Mouse (Mus musculus) hindbrain, embryonic 10.5 days (tissue): ENCODE results near the gene Pkp3. TPM values are rescaled to one million over a fixed set of nuclear protein-coding genes. Genes with fewer than 3 reads are reported as not detected.

ENCODE experiments used
- DNase-seq: peaks from one replicate; pipeline ENCODE4 v3.0.0-alpha.2; 2017; ENCODE audit warnings: low spot score
- H3K27ac ChIP-seq: fragments of 300-500 bp; sonication (generic); 2 replicates; pipeline ENCODE4 v1.5.1; 2016; ENCODE audit warnings: mild to moderate bottlenecking, moderate library complexity
- H3K27me3 ChIP-seq: fragments of 300-500 bp; sonication (generic); 2 replicates; pipeline ENCODE4 v1.6.1; 2016; ENCODE audit warnings: mild to moderate bottlenecking; ENCODE audit not compliant: poor library complexity, insufficient read depth, severe bottlenecking
- H3K36me3 ChIP-seq: fragments of 300-500 bp; sonication (generic); 2 replicates; pipeline ENCODE4 v1.6.1; 2016; ENCODE audit warnings: mild to moderate bottlenecking, moderate library complexity
- H3K4me1 ChIP-seq: fragments of 300-500 bp; sonication (generic); replicated peaks from 2 replicates; pipeline ENCODE4 v1.6.1; 2016; ENCODE audit warnings: mild to moderate bottlenecking
- H3K4me3 ChIP-seq: fragments of 300-500 bp; sonication (generic); 2 replicates; pipeline ENCODE4 v1.5.1; 2016; ENCODE audit warnings: mild to moderate bottlenecking, moderate library complexity
- H3K9me3 ChIP-seq: fragments of 300-500 bp; sonication (generic); 2 replicates; pipeline ENCODE4 v1.6.1; 2016; ENCODE audit warnings: mild to moderate bottlenecking, moderate library complexity
- WGBS: fragments of 180-500 bp; shearing (Covaris S2); methylation state at CpG from one replicate; pipeline ENCODE4 v1.1.7; 2016; 5-methylcytosine and 5-hydroxymethylcytosine counted together
- polyA plus RNA-seq: library from polyadenylated mRNA; unstranded; fragments of >200 nt; fragmentation: Nextera tagmentation; extraction: Ambion mirVana; gene quantifications from 2 replicates; pipeline ENCODE4 v1.2.1, GENCODE M21; 2016

Pkp3 gene
- polyA plus RNA-seq, 1 experiment from 2014 or later = 5.2 TPM

- no peaks in the 10 kb centered on the region for H3K36me3 ChIP-seq
- no peak for DNase-seq
- peaks cover 12% of the 10 kb centered on the region for H3K4me1 ChIP-seq
Measured at GRCm38 (mm10) chr7:141103161-141103560, 25.1 kb downstream of the Pkp3 start.

DNA sequence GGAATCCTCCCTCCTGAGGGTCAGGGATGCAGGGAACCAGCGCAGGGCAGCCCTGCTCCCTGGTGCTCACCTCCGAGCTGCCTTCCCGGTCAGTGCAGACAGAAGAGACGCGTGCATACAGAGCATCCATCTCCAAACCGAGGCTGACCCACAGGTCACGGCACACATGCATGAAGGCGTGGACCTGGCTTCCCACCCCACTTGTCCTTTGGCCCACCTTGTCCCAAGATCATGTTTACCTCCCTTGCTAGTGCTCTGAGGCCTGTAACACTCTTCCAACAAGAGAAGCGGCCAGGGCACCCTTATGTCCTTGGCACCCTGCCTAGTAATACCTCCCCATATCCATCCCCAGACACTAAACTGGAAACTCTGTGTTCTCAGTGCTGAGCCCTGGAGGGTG, 37.9 kb downstream of the Pkp3 start:
- H3K4me1 ChIP-seq = peaks cover 8% of the 10 kb centered on the region; the same call in 1 of the 2 replicates
- peaks cover 28% of the 10 kb centered on the region for H3K27me3 ChIP-seq
- no peak for DNase-seq
- no peak overlapping the region for H3K4me3 ChIP-seq
- WGBS = 87% methylated on average over 9 of the region's 9 CpGs
- no peaks in the 10 kb centered on the region for H3K9me3 ChIP-seq
- H3K36me3 ChIP-seq = no peaks in the 10 kb centered on the region
- no peak overlapping the region for H3K27ac ChIP-seq

More at GRCm38 (mm10) chr7:141103161-141103560, 25.1 kb downstream of the Pkp3 start:
- WGBS = 71% methylated on average over 3 of the region's 3 CpGs
- Histone ChIP-seq H3K27me3 (peaks cover 51% of the 10 kb centered on the region), H3K27ac (no peak overlapping the region), H3K9me3 (no peaks in the 10 kb centered on the region), H3K4me3 (no peak overlapping the region)

- Histone ChIP-seq H3K27ac (no peak within 1 kb of the TSS), H3K4me3 (peak within 1 kb of the TSS; percentile 21; the same call in 1 of the 2 replicates), H3K4me1 (peaks cover 8% of the 10 kb centered on the region; the same call in 1 of the 2 replicates), H3K27me3 (peaks cover 28% of the 10 kb centered on the region), H3K36me3 (no peaks in the 10 kb centered on the region), H3K9me3 (no peaks in the 10 kb centered on the region)
- no peak for DNase-seq
- 13% methylated on average over 9 of the region's 9 CpGs for WGBS
Measured at GRCm38 (mm10) chr7:141117636-141118035, 39.6 kb downstream of the Pkp3 start, which contains the start of gene Ano9. TSS of gene Ano9 (minus strand) at chr7:141117806.

GRCm38 (mm10) chr7:141119487-141119886, 41.5 kb downstream of the Pkp3 start:
- peaks cover 17% of the 10 kb centered on the region for H3K4me1 ChIP-seq
- H3K4me3 ChIP-seq = no peak overlapping the region
- WGBS = 77% methylated on average over 3 of the region's 3 CpGs
- H3K27me3 ChIP-seq = peaks cover 28% of the 10 kb centered on the region
- no peak overlapping the region for H3K27ac ChIP-seq
- no peaks in the 10 kb centered on the region for H3K9me3 ChIP-seq
- DNase-seq = no peak
- no peaks in the 10 kb centered on the region for H3K36me3 ChIP-seq

GRCm38 (mm10) chr7:141120605-141121004, 42.6 kb downstream of the Pkp3 start:
- H3K36me3 ChIP-seq = no peaks in the 10 kb centered on the region
- H3K4me1 ChIP-seq = peaks cover 17% of the 10 kb centered on the region
- no peak for DNase-seq
- no peak overlapping the region for H3K27ac ChIP-seq
- peaks cover 28% of the 10 kb centered on the region for H3K27me3 ChIP-seq
- no peak overlapping the region for H3K4me3 ChIP-seq
- 81% methylated on average over 3 of the region's 3 CpGs for WGBS
- H3K9me3 ChIP-seq = no peaks in the 10 kb centered on the region

- Histone ChIP-seq H3K36me3 (no peaks in the 10 kb centered on the region), H3K4me1 (peaks cover 17% of the 10 kb centered on the region), H3K9me3 (no peaks in the 10 kb centered on the region), H3K4me3 (no peak overlapping the region), H3K27me3 (peaks cover 23% of the 10 kb centered on the region), H3K27ac (no peak overlapping the region)
- 80% methylated on average over 5 of the region's 5 CpGs for WGBS
- no peak for DNase-seq
Measured at GRCm38 (mm10) chr7:141121051-141121531, 43.1 kb downstream of the Pkp3 start.

GRCm38 (mm10) chr7:141122245-141122644, 44.2 kb downstream of the Pkp3 start, which contains the start of gene Ptdss2:
TSS of gene Ptdss2 (plus strand) at chr7:141122382.
- Histone ChIP-seq H3K9me3 (no peaks in the 10 kb centered on the region), H3K27ac (peak within 1 kb of the TSS; percentile 87), H3K36me3 (no peaks in the 10 kb centered on the region), H3K4me1 (peaks cover 17% of the 10 kb centered on the region), H3K27me3 (peaks cover 13% of the 10 kb centered on the region), H3K4me3 (peak within 1 kb of the TSS; percentile 56)
- DNase-seq = peak; percentile 11
- WGBS = 51% methylated on average over 14 of the region's 14 CpGs

DNA sequence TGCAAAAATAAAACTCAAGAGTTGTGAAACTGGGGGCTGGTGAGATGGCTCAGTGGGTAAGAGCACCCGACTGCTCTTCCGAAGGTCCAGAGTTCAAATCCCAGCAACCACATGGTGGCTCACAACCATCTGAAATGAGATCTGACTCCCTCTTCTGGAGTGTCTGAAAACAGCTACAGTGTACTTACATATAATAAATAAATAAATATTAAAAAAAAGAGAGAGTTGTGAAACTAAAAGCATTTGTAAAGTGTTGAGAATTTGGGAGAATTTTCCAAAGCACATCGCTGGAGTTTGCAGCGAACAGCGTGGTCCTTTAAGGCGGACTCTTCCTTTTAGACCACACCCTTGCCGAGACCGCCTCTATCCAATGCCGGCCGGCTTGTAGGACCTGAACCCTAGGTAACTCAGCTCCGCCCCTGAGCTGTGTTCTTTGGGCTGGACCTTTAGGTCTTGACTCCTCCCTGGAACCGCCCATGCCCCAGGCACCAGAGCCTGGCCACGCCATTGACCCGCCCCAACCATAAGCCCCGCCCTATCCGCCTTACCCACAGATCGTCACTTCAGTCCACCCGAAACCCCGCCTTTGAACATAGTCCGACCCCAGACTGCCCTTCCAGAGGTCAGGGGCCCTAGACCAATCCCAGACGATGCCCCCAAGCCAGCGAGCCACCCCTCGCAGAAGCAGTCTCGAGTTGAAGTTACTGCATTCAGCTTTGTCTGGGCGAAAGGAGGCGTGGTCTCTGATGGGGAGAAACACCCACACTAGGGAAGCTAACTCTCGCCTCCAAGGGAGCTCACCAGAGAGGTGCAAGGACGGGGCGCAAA, 44.9 kb downstream of the Pkp3 start:
- peak overlapping the region; percentile 87 for H3K27ac ChIP-seq
- peak overlapping the region; percentile 56 for H3K4me3 ChIP-seq
- H3K36me3 ChIP-seq = no peaks in the 10 kb centered on the region
- H3K27me3 ChIP-seq = peaks cover 6% of the 10 kb centered on the region
- H3K9me3 ChIP-seq = no peaks in the 10 kb centered on the region
- WGBS = 2% methylated on average over 29 of the region's 29 CpGs
- DNase-seq = peak; percentile 98
- H3K4me1 ChIP-seq = peaks cover 12% of the 10 kb centered on the region

GRCm38 (mm10) chr7:141123517-141123856, 45.5 kb downstream of the Pkp3 start:
- H3K4me1 ChIP-seq = peaks cover 9% of the 10 kb centered on the region
- H3K36me3 ChIP-seq = no peaks in the 10 kb centered on the region
- peak overlapping the region; percentile 56 for H3K4me3 ChIP-seq
- no peaks in the 10 kb centered on the region for H3K9me3 ChIP-seq
- H3K27me3 ChIP-seq = peaks cover under 1% of the 10 kb centered on the region; the same call in 1 of the 2 replicates
- H3K27ac ChIP-seq = peak overlapping the region; percentile 87
- no peak for DNase-seq
- WGBS = 3% methylated on average over 15 of the region's 15 CpGs

DNA sequence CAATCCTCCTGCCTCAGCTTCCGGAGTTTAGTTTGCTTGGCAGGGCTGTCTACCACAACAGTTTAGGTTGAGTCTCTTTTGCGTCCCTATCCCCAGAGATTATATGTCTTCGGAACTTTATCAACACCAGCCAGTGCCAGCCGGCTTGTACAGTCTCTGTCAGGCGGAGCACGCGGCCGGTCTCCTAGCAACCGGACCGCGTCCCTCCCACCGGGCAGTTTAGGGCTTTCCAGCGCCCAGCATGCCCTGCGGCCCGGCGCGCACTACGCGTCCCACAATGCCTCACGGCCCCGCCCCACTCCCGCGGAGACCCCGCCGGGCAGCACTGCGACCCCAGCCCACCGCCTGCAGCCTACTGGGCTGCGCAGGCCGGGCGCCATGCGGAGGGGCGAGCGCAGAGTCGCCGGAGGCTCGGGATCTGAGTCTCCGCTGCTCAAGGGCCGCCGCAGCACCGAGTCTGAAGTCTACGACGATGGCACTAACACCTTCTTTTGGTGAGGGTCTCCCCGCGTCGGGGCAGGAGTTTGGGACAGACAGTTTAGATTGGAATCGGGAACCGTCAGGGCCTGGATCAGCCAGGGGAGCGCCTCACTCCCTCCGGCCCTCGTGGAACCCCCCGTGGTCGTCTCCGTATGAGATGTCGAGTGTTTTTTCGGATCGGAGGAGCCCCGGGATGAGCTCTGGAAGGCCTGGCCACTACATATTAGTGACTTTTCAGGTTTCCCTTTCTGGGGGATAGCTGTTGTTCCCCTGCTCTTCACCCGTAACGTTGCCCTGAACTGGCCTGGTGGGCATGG, 53.2 kb downstream of the Pkp3 start:
- 1% methylated on average over 59 of the region's 59 CpGs for WGBS
- peaks cover 25% of the 10 kb centered on the region for H3K36me3 ChIP-seq
- H3K27ac ChIP-seq = peak overlapping the region; percentile 94
- peaks cover 17% of the 10 kb centered on the region for H3K4me1 ChIP-seq
- no peaks in the 10 kb centered on the region for H3K9me3 ChIP-seq
- H3K4me3 ChIP-seq = peak overlapping the region; percentile 81
- DNase-seq = peak; percentile 96
- H3K27me3 ChIP-seq = no peaks in the 10 kb centered on the region

GRCm38 (mm10) chr7:141131904-141132755, 54.1 kb downstream of the Pkp3 start:
- H3K27ac ChIP-seq = peak overlapping the region; percentile 94
- no peaks in the 10 kb centered on the region for H3K9me3 ChIP-seq
- DNase-seq = no peak
- H3K36me3 ChIP-seq = peaks cover 34% of the 10 kb centered on the region
- 59% methylated on average over 12 of the region's 12 CpGs for WGBS
- no peaks in the 10 kb centered on the region for H3K27me3 ChIP-seq
- peaks cover 17% of the 10 kb centered on the region for H3K4me1 ChIP-seq
- H3K4me3 ChIP-seq = peak overlapping the region; percentile 81
